Mouse (Mus musculus) kidney, adult 2 months (tissue): Measurements from ENCODE around the gene Nme4.

Source experiments
- CTCF ChIP-seq: fragments of 200-500 bp; conservative IDR thresholded peaks from 2 replicates; pipeline ENCODE4 v1.5.1; 2011; ENCODE audit warnings: low read depth, mild to moderate bottlenecking, control low read depth, low read length, moderate library complexity, mixed read lengths; ENCODE audit not compliant: insufficient read depth, insufficient read length
- POLR2A ChIP-seq: fragments of 200-500 bp; IDR thresholded peaks from one replicate; pipeline ENCODE4 v1.6.1; 2011; ENCODE audit warnings: low read depth, low read length, control low read depth

- TF ChIP-seq CTCF (no peak), POLR2A (no peak)
Observed at GRCm38 (mm10) chr17:26095121-26095740, at the start of gene Nme4.
